Mouse (Mus musculus): ENCODE measurements around the gene Elp5.
"Not testable (repeated sequence)": the region's sequence is repeated elsewhere in the genome, so short reads cannot be mapped to it uniquely, and the experiment has no call there.

Gene Elp5

DNA sequence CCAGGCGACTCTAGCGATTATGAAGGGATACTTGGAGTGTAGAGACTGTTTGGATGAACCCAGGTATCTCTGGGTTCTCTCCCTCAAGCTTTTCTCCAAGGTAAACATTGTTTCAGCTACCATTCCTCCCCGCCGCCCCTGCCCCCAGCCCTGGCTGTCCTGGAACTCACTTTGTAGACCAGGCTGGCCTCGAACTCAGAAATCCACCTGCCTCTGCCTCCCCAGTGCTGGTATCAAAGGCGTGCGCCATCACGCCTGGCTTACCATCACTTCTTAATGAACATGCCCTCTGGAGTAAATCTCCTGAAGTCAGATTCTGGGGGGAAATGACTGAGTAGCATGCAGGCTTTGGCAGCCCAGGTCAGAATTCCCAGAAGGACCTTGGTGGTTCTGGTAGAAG, at the start of gene Elp5:
Gene Elp5 (minus strand): TSS at position 293 of the 400 bp plus-strand sequence.
- no peak for DNase-seq (ENCODE audit: low spot score in 2 of 2)

DNA sequence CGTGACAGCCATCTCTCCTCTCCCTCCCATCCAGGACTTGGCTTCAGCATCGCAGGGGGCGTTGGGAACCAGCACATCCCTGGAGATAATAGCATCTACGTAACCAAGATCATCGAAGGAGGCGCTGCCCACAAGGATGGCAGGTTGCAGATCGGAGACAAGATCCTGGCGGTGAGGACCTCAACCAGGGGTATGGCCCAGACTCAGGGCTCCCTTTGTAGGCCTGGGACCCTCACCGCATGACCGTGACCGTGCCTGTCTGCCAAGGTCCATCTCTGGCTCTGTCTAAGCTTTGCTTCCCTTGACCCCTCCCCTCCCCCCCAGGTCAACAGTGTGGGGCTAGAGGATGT, 49.0 kb upstream of the Elp5 start:
- DNase-seq (ENCODE audit: low spot score in 2 of 2): no peak

GRCm38 (mm10) chr11:70030651-70031320, 48.5 kb upstream of the Elp5 start:
- no peak for DNase-seq (ENCODE audit: low spot score in 2 of 2)

GRCm38 (mm10) chr11:70029829-70030550, 47.7 kb upstream of the Elp5 start:
- DNase-seq (ENCODE audit: low spot score in 2 of 2): no peak

- DNase-seq (ENCODE audit: low spot score in 2 of 2): peak; percentile 62 to 76
These were observed 46.9 kb upstream of the Elp5 start for GRCm38 (mm10) chr11:70029130-70029801.

DNA sequence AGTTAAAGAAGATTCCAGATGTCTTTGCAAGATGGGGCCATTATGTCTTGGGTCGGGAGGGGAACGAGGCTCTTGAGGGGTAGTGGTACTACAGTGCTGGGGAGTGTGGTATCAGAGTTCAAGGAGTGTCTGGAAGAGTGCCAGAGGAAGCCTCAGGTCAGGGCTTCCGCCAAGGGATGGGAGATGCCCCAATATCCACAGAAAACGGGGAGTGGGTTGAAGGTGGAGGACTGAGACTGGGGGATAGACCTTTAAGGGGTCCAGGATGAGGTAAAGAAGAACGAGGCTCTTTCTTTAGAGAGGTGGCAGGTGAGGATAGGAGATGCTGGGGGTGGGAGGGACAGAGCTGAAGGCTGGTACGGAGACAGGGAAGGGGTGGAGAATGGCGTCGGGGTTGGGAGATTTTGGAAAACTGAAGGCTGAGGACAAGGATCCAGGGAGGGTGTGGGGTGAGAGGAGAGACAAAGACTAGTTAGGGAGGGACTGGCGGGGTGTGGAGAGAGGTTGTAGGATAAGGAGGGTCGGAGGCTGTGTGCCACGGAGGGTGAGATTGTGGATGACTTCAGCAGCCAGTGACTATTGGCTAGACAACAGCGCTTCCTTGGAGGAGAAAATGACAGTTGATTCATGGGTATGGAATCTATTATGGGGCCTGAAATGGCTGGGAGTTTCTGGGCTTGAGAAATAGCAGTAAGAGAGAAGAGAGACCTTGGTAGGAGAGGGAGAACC, 46.2 kb upstream of the Elp5 start:
- no peak for DNase-seq (ENCODE audit: low spot score in 2 of 2)

- DNase-seq (ENCODE audit: low spot score in 2 of 2): no peak
These were observed 45.1 kb upstream of the Elp5 start for GRCm38 (mm10) chr11:70027397-70027796.

DNA sequence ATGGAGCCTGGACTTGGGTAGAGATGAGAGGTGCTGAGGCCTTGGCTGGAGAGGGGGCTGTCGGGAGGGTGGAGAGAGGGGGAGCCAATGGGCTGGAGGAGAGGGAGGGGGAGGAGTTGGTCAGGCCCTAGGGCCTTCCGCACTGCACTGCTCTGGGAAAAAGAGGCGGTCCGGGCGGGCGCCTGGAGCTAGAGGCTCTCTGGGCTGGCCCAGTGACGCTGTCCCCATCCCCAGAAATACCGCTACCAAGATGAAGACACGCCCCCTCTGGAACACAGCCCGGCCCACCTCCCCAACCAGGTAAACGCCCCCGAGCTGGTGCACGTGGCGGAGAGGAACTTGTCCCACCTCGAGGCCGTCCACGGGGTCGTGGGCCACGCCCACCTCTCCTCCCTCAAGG, 44.4 kb upstream of the Elp5 start:
- DNase-seq (ENCODE audit: low spot score in 2 of 2): no peak

GRCm38 (mm10) chr11:70024151-70024514, 41.8 kb upstream of the Elp5 start:
- no peak for DNase-seq (ENCODE audit: low spot score in 2 of 2)

DNA sequence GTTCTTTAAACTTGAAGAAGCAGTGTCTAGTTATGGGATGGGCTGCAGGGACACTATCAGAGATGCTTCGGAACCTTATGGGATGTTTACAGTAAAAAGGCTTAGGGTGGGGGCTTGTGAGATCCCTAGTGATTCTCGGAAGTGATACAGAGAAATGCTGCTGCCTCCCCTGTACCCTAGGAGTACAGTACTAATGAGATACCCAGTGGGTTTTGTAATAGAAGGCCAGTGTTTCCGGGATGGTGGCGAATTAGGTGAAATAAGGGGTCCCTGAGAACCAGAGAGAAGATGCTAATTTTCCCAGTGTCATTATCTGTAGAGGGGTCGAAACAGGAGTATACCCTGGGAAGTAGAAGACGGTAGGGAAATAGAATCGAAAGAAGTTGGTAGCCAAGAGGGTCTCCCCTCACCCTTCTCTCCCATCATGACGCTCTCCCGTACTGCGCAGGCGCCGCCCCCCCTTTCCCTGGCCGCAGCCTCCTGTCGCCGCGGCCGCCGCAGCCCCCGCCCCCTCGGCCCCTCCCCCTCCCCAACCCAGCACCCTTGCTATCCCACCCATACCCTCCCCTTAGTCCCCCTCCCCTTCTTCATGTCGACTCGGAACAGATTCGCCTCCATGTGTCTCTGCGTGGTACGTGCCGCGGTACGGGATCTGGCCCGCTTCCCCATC, 41.3 kb upstream of the Elp5 start:
- no peak for DNase-seq (ENCODE audit: low spot score in 2 of 2)

DNA sequence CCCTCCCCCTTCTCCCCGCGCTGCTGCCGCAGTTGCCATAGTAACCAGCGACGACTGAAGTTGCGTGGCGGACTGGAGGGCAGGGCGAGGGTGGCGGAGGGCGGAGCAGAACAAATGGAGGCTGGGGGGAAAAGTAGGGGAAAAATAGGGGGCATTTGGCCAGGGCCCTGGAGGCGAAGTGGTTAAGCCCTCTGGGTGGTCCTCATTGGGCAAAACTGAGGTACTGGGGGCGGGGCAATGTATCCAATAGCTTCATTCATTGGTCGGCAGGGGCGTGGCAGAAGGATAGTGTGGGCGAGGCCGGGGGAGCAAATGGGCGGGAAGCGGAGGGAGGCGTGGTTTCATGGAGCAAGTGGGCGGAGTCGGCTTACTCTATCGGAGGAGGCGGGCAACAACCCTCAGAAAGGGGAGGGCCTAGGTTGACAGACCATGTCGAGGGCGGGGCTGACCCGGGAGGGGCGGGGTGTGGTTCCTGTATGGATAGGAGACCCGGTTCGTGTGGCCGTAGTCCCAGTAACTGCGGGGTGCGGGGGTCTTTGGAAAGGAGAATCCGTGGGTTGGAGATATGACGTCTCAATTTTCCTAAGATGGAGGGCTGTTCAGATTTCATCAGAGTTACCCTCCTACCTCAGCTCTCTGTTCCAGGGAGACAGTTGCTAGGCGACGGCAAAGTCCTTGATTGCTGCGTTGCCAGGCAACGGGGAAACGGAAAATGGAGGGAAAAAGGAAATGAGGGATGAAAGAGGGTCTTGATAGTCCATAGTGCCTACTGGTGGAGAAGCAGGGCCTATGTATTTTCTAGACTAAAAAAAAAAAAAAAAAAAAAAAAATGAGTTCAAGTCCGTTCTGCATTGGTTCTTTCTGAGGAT, 39.2 kb upstream of the Elp5 start:
- peak; percentile 88 to 93 for DNase-seq (ENCODE audit: low spot score in 2 of 2)

DNA sequence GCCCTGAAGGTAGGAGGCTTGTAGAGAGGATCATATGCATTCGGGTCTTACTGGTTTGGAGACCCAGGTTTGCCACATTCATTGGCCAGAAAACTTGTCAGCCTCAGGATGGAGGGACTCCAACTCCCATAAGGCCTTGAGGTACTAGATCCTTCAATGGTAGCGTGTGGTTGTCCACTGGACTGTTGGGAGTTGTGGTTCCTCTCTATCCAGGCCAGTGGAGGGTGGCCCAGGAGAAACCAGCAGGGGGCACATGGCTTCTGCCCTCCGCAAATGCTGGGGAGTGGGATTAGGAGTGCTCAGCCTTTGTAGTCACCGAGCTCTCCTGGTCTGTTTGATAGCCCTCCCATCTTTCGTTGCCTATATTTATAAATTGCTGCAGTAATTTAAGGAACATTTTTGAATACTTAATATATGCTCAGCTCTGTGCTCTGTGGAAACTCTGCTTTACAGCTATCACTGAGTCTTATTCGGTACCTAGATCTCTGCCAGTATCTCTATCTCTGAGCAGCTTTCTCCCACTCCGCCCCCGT, 38.5 kb upstream of the Elp5 start:
- DNase-seq (ENCODE audit: low spot score in 2 of 2): peak; percentile 46 to 54

DNA sequence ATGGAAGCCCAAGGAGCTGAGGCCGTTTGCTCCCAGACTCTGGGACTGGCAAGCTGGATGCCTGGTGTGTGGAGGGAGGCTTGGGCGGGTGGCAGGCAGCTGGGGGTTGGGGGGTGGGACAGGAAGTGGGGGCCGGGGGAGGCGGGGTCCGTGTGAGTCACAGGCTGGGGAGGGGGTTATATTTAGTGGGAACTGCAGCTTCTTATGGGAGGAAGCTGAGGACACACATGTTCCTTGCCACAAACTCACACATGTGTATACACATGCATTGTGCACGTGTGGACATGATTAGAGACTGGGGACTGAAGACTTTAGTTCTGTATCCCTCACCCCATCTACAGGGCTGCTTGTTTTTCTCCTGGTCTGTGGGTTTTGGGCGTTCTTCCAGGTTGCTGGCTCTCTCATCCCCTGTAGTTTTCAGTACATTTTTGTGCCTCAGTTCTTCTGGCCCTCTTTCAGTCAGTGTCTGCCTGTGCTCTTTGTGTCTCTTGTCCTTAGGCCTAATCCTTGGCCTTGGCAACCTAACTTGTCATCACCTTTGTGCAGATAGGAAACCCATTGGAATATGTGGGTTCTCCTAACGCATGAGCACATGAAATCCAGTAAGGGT, 37.8 kb upstream of the Elp5 start:
- DNase-seq (ENCODE audit: low spot score in 2 of 2): no peak

DNA sequence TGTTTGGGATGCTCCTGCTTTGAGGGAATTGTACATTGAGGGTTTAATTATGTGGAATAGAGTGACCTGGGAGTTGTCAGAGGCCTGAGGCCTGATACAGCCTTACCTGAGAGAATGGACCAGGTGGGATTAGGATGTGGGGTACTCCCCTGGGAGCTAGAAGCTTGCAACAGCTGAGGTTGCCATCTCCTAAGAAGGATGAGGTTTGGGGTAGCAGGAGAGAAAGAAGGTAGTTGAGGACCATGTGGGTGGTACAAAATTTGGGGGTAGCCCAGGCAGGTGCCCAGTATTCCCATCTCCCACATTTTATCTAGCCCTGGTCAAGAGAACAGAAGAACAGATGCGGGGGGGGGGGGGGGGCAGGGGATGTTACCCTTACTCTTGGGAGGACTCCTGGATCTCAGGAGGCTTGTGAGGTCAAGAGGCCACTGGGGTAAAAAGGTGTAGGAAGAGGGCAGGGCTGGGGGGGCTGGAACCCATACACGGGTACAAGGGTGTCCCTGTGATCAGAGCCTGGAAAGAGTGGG, 37.2 kb upstream of the Elp5 start:
- DNase-seq (ENCODE audit: low spot score in 2 of 2): no peak

DNA sequence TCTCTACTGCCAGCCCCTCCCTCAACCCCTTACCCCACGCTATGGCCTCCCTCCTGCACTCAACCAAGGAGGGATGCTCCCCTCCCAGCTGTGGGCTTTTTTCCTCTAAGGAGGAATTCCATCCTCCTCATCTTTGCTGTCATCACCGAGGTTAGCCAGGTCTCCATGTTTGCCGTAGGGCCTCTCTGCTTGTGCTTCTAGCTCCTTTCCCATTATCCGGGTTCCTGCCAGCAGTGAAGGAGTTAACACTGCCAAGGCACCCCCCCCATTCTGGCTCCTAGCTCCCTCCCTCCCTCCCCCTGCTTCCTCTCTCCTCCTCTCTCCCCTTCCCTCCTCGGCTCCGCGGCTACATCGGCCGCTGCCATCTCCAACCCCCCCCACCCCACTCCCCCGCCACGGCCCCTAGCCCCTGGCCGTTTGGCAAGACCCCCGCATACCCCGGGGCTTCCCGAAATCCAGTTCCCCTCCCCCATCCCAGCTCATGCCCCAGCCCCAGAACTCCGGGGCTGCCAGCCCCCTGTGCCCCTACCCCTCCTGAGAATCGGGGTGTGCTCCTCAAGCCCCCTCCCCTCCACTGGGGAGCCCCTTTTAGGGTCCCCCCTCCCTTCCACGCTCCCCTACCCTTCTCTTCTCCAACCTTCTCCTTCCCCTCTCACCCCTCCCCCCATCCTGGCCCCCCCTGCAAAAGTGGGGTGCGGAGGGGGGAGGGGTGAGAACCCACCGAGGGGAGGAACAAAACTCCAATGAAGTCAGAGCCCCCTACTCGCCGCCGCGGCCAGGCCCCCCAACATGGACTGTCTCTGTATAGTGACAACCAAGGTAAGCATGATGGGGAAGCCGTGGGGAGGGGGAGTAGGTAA, 36.0 kb upstream of the Elp5 start:
- DNase-seq (ENCODE audit: low spot score in 2 of 2): peak in 1 of 2 experiments; percentile 48

GRCm38 (mm10) chr11:70017199-70017767, 35.0 kb upstream of the Elp5 start:
- no peak for DNase-seq (ENCODE audit: low spot score in 2 of 2)

DNA sequence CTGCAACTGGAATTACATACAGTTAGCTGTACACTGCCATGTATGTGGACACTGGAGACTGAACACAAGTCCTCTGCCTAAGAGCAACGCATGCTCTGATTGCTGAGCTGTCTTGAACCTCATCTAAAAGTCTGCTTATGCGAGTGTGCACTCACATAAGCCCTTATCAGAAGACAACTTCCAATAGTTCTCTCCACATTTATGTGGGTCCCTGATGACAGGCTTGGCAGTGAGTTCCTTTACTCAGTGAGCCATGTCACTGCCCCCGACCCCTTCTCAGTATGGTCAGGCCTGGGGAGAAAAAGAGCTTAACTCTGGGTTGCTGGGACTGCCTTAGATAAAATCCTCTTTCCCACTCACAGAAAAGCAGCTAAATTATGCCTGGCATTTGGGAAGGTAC, 34.4 kb upstream of the Elp5 start, which contains the start of gene Dlg4:
Gene Dlg4 (plus strand): TSS at position 274 of the 400 bp plus-strand sequence.
- DNase-seq (ENCODE audit: low spot score in 2 of 2): no peak

- not testable (repeated sequence) for DNase-seq (ENCODE audit: low spot score in 2 of 2)
These were observed 33.9 kb upstream of the Elp5 start for GRCm38 (mm10) chr11:70016177-70016576.
